Mouse (Mus musculus): ENCODE data around the gene Slc9a9.

Slc9a9 gene

GRCm38 (mm10) chr9:95075856-95076255 is 406.1 kb downstream of the Slc9a9 start:
- DNase-seq (ENCODE audit: low read depth, low spot score): no peak

GRCm38 (mm10) chr9:95077938-95078337 is 408.2 kb downstream of the Slc9a9 start:
- DNase-seq (ENCODE audit: low read depth, low spot score): no peak

- no peak for DNase-seq (ENCODE audit: low read depth, low spot score)
Measured at GRCm38 (mm10) chr9:95078626-95079025, 408.9 kb downstream of the Slc9a9 start.

- no peak for DNase-seq (ENCODE audit: low read depth, low spot score)
Measured at GRCm38 (mm10) chr9:95079951-95080350, 410.2 kb downstream of the Slc9a9 start.

- DNase-seq (ENCODE audit: low read depth, low spot score): no peak
Measured at GRCm38 (mm10) chr9:95086109-95086821, 416.6 kb downstream of the Slc9a9 start.

GRCm38 (mm10) chr9:95088221-95088620 is 418.5 kb downstream of the Slc9a9 start:
- no peak for DNase-seq (ENCODE audit: low read depth, low spot score)

- DNase-seq (ENCODE audit: low read depth, low spot score): no peak
Measured at GRCm38 (mm10) chr9:95089050-95089449, 419.3 kb downstream of the Slc9a9 start.

- DNase-seq (ENCODE audit: low read depth, low spot score): no peak
Measured at GRCm38 (mm10) chr9:95096486-95096885, 426.8 kb downstream of the Slc9a9 start.

GRCm38 (mm10) chr9:95105768-95106167 is 436.1 kb downstream of the Slc9a9 start:
- DNase-seq (ENCODE audit: low read depth, low spot score): no peak

- no peak for DNase-seq (ENCODE audit: low read depth, low spot score)
Measured at GRCm38 (mm10) chr9:95109799-95110198, 440.1 kb downstream of the Slc9a9 start.

GRCm38 (mm10) chr9:95110768-95111167 is 441.1 kb downstream of the Slc9a9 start:
- DNase-seq (ENCODE audit: low read depth, low spot score): no peak

- DNase-seq (ENCODE audit: low read depth, low spot score): no peak
Measured at GRCm38 (mm10) chr9:95111732-95112131, 442.0 kb downstream of the Slc9a9 start.

- no peak for DNase-seq (ENCODE audit: low read depth, low spot score)
Measured at GRCm38 (mm10) chr9:95113157-95114135, 443.7 kb downstream of the Slc9a9 start.

GRCm38 (mm10) chr9:95120062-95120461 is 450.4 kb downstream of the Slc9a9 start:
- DNase-seq (ENCODE audit: low read depth, low spot score): no peak

- no peak for DNase-seq (ENCODE audit: low read depth, low spot score)
Measured at GRCm38 (mm10) chr9:95121151-95121835, 451.6 kb downstream of the Slc9a9 start.

GRCm38 (mm10) chr9:95125683-95126082 is 456.0 kb downstream of the Slc9a9 start:
- no peak for DNase-seq (ENCODE audit: low read depth, low spot score)

GRCm38 (mm10) chr9:95127774-95128173 is 458.1 kb downstream of the Slc9a9 start:
- no peak for DNase-seq (ENCODE audit: low read depth, low spot score)

GRCm38 (mm10) chr9:95149206-95149729 is 479.6 kb downstream of the Slc9a9 start:
- no peak for DNase-seq (ENCODE audit: low read depth, low spot score)

GRCm38 (mm10) chr9:95150096-95150495 is 480.4 kb downstream of the Slc9a9 start:
- DNase-seq (ENCODE audit: low read depth, low spot score): no peak

- no peak for DNase-seq (ENCODE audit: low read depth, low spot score)
Measured at GRCm38 (mm10) chr9:95150597-95150996, 480.9 kb downstream of the Slc9a9 start.

GRCm38 (mm10) chr9:95150998-95151397 is 481.3 kb downstream of the Slc9a9 start:
- DNase-seq (ENCODE audit: low read depth, low spot score): no peak

GRCm38 (mm10) chr9:95151746-95152145 is 482.0 kb downstream of the Slc9a9 start:
- peak; percentile 17 for DNase-seq (ENCODE audit: low read depth, low spot score)

Measured in telencephalon, adult 2 months (tissue).